Mouse (Mus musculus): ENCODE measurements around the gene Elf1.

Gene Elf1

GRCm38 (mm10) chr14:79490246-79490645, 9.3 kb downstream of the Elf1 start:
- no peak for DNase-seq (ENCODE audit: low spot score)

DNA sequence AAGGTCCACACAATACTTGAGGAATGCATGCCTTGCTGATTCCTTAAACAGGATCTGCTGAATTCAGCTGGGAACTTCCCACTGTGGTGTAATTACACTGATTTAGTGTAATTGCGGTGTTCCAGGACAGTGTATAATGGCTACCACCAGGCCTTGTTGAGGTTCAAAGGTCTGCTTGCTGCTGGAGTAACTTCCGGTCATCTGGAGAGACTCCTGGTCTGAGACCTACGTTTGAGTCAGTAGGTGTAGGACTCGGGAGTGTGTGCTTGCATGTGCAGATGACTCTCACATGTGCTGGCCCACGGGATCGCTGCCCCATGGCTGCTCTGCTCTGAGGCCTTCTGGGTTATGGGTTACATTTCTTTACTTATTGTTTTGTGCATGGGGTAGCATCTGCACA, 13.4 kb downstream of the Elf1 start:
- no peak for DNase-seq (ENCODE audit: low spot score)

DNA sequence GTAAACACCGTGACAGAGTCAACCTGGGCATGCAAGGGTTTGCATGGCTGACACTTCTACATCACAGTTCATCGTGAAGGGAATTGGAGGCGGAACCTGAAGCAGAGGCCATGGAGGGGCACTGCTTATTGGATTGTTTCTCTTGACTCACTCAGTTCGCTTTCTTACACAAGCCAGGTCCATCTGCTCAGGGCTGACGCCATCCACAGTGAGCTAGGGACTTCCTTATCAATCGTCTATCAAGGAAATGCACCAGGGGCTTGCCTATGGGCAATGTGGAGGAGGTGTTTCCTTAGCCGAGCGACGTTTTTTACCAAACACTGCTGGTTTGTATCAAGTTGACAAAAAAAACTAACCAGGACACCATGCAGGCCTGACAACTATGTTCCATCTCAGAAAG, 18.3 kb downstream of the Elf1 start:
- DNase-seq (ENCODE audit: low spot score): peak; percentile 16

- no peak for DNase-seq (ENCODE audit: low spot score)
Observed at GRCm38 (mm10) chr14:79500756-79501155, 19.8 kb downstream of the Elf1 start.

DNA sequence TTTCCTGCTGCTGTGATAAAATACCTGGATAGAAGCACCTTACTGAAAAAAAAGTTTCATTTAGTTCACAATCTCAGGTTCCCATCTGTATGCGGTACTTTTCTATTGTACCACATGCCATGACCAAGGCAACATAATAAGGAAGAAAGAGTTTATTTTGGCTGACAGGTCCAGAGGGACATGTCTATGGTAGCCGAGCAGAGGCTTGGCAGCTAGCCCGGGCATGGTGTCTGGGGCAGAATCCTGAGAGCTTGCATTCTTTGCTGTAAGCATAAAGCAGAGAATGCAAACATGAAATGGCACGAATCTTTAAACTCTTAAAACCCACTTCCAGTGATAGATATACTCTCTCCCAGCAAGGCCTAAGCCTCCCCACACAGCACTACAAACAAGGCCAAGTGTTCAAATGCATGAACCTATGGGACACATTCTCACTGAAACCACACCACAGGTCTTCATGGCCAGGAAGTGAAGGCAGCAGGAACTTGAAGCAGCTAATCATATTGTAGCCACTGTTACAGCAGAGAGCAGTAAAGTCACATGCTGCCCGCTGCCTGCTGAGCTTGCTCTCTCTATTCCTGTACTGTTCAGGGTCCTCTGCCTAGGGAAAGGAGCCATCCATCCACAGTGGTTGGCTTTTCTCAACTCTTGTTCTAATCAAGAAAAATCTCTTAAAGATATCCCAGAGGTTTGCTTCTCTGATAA, 22.5 kb downstream of the Elf1 start:
- DNase-seq (ENCODE audit: low spot score): peak; percentile 81

- no peak for DNase-seq (ENCODE audit: low spot score)
Observed at GRCm38 (mm10) chr14:79504246-79505006, 23.4 kb downstream of the Elf1 start.

DNA sequence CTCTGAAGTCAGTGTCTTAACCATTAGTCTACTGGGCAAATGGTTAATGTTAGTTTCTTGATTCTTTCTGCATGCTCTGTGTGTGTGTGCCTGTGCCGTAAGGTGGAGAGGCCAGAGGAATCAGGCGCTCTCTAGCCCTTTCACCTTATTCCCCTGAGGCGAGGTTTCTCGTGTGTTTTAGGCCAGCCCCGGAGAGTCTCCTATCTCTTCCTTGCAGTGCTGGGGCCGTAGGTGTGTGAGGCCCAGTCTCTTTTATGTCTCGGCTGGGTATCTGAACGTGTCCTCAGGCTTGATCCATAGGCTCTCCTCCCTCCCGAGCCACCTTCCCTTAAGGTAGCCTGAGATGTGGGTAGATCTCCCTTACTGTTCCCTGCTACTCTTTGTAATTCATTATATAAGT, 25.2 kb downstream of the Elf1 start:
- no peak for DNase-seq (ENCODE audit: low spot score)

DNA sequence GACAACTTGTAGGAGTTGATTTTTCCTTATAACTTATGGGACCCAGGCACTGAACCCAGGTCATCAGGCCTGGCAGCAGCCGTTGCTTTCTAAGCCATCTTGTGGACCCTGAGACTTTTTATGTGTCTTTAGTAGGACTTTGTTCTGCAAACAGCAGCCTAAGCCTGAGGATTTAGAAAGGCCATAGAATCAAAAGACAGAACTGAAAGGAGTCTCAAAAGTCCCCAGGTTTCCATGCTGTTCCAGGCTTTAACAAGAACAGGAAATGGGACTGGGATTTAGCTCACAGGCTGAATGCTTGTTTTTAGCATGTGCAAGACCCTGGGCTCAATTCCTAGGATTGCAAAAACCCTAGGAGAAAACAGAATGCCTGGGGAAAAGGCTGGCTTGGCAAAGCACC, 26.9 kb downstream of the Elf1 start:
- DNase-seq (ENCODE audit: low spot score): no peak

- no peak for DNase-seq (ENCODE audit: low spot score)
Observed at GRCm38 (mm10) chr14:79508662-79509305, 27.8 kb downstream of the Elf1 start.

DNA sequence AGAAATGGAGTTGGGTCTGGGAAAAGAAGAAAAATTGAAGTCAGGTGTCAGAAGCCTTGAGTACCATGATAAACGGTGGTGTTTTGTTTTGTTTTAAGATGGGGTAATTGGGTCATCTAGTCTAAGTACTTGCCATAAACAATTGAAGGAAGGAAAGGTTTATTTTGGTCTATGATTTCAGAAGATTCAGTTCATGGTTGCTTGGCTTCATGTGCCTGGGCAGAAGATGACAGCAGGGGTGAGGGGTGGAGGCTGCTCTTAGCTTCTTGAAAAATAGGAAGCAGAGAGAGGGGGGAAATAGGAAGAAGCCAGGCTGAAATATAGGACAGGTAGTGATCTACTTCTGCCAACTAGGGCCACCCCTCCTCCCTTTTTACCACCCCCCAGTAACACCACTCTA, 30.5 kb downstream of the Elf1 start:
- DNase-seq (ENCODE audit: low spot score): no peak

- no peak for DNase-seq (ENCODE audit: low spot score)
Observed at GRCm38 (mm10) chr14:79513951-79514350, 33.0 kb downstream of the Elf1 start.

GRCm38 (mm10) chr14:79515100-79515499, 34.1 kb downstream of the Elf1 start:
- no peak for DNase-seq (ENCODE audit: low spot score)

- DNase-seq (ENCODE audit: low spot score): peak; percentile 63
Observed at GRCm38 (mm10) chr14:79515511-79516242, 34.7 kb downstream of the Elf1 start.

DNA sequence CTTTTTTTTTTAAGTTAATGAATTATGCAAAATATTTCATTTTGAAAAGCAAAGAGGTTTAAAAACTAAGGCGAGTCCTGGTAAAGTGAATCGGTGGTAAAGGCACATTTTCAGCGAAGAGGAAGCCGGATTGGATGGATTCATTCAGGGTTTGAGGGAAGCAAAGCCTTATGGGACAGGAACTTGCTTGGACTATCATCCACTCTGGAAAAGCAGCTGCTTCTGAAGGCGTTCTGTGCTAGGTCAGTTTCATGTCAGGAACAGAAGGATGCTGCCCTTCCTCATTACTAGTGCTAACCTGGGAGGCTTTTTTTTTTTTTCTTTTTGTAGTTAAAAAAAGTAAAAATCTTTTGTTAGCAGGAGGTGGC, 35.2 kb downstream of the Elf1 start:
- no peak for DNase-seq (ENCODE audit: low spot score)

GRCm38 (mm10) chr14:79516751-79517150, 35.8 kb downstream of the Elf1 start:
- no peak for DNase-seq (ENCODE audit: low spot score)

DNA sequence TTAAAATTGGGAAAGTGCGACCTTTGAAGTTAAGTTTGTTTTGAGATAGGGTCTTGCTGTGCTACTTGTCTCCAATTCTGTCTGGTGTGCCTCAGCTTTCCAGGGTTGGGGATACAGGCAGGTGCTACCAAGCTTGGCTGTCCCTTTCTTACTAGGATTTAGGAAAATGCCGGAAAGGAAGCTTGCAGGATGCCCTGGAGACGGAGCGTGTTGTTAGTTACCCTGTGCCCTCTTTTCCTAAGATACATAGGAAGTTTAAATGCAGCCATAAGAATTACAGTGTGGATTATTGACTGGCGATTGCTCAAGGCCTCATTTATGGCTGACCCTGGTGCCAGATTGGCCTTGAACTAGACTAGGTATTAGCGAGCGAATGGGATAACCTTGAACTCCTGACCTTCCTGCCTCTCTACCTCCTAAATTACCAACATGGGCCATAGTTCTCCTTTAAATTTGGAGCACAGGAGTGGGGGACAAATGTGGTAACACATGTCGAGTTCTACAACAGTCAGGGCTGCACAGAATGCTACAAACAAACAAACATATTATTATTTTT, 36.3 kb downstream of the Elf1 start:
- DNase-seq (ENCODE audit: low spot score): no peak

GRCm38 (mm10) chr14:79518123-79518522, 37.1 kb downstream of the Elf1 start:
- DNase-seq (ENCODE audit: low spot score): no peak

DNA sequence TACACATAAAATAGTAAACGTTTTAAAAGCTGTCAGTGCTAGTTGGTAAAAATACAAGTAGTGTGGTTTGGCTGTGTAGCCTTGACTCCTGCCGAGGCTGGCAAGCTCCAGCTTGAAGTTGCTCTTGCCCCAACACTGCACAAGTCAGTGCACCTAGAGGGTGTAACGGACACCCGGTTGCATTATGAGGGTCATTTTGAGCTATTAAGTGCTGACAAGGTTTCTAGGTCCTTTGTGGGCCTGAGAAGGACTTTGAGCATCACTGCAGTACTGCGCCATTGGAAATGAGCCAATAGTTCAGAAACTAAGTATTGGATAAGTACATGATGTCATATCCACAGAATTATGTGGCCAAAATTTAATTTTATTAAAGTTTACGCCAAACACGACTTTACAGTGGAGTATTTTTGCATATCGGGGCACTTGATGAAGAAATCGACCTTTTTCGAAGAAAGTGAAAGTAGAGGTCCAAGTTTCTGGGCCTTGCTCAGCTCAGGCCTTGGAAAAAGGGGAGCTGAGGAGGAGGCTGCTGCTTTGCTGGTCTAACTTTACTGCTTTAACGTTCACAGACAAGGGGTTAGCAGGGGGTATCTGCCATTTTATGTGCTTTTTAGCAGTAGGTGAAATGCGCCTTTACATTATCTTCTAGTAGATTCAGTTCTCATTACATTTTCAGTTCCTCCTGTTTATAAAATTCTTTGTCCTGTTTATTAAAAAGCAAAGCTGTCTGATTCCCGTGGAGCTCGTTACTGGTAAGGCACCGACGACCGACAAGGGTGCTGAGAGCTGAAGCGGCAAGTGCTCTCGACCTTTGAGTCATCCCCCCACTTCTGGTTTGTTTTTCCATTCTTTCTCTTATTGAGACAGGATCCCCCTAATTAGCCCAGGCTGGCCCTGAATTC, 38.0 kb downstream of the Elf1 start:
- DNase-seq (ENCODE audit: low spot score): peak; percentile 17

DNA sequence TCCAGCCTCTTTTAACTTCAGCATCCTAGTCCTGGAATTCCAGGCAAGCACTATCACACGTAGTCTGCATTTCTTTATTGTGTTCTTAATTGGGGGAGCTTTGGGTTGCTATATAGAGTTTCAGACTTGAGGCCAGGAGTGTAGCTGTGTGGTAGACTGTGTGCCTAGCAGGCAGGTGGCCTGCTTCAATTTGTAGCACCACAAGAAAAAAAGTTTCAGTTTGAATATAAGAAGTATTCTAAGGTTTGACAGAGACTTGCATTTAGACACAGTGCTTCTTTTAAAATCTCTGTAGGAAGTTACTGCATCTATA, 38.6 kb downstream of the Elf1 start:
- DNase-seq (ENCODE audit: low spot score): no peak

- no peak for DNase-seq (ENCODE audit: low spot score)
Observed at GRCm38 (mm10) chr14:79520612-79521011, 39.6 kb downstream of the Elf1 start.

DNA sequence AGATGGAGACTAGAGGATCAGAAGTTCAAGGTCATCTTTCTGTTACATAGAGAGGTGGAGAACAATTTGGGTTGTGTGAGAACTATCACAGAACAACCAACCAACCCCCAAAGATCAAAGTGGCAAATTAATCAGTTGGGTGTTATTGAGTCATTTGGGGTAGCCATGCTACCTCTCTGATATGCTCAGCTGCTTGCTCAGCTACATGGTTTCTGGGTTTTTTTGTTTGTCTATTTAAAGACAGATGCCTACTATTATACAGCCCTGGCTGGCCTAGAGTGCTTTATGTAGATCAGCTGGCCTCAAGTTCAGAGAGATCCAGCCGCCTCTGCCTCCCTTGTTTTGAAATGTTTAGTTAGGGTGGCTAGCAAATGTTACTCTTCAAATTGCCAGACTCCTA, 40.1 kb downstream of the Elf1 start:
- no peak for DNase-seq (ENCODE audit: low spot score)
